Mouse (Mus musculus): ENCODE results near the gene Zfand4. TPM values are rescaled to one million over a fixed set of nuclear protein-coding genes. Genes with fewer than 3 reads are reported as not detected.
"Not testable (repeated sequence)": the region's sequence is repeated elsewhere in the genome, so short reads cannot be mapped to it uniquely, and the experiment has no call there.

The Zfand4 gene
- polyA plus RNA-seq, 1 experiment = 6.5 TPM

DNA sequence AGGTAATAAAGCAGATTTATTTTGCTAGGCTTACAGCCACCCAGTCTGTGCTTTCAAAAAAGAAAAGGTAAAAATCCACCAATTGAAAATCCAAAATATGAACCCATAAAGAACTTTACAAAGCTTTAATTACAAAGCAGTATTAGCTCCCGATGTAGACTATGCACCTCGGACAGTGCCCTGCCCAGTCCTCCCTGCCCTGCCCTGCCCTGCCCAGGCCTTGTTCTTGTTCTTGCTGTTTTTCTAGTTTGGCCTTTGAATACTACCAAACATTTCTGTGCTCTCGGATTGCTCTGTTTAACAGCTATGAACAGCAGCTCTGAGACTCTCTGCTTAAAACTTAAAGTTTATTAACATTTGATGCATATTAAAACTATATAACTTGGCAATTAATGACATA lies 62.6 kb downstream of the Zfand4 start:
- TF ChIP-seq POLR2A (IDR thresholded peaks at IDR 0.05; ENCODE audit: borderline replicate concordance, extremely low read depth, insufficient read depth, insufficient read length, poor library complexity, severe bottlenecking) (no peak), CTCF (IDR thresholded peaks at IDR 0.05; ENCODE audit: borderline replicate concordance, extremely low read depth, insufficient read depth, insufficient read length) (no peak)
- no peak for DNase-seq (ENCODE audit: low read depth)

DNA sequence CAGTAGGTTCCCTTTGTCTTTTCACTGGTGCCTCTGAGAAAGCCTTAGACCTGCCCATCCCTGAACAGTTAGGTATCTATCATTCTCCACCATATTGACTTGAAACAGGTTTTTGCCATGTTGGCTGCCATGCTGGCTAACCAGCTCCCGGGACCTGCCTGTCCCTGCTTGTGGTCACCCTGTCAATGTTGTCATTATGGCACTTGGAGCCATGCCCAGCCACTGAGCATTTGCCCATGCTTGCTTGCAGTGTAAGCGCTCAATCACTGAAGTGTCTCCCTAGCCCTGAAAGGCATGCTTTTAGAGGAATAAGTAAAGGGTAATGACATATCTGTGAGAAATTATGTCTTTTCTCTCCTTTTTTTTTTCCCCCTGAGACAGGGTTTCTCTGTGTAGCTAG lies 67.4 kb downstream of the Zfand4 start:
- TF ChIP-seq CTCF (IDR thresholded peaks at IDR 0.05; ENCODE audit: borderline replicate concordance, extremely low read depth, insufficient read depth, insufficient read length) (no peak), POLR2A (IDR thresholded peaks at IDR 0.05; ENCODE audit: borderline replicate concordance, extremely low read depth, insufficient read depth, insufficient read length, poor library complexity, severe bottlenecking) (no peak)
- peak; percentile 17 for DNase-seq (ENCODE audit: low read depth)

DNA sequence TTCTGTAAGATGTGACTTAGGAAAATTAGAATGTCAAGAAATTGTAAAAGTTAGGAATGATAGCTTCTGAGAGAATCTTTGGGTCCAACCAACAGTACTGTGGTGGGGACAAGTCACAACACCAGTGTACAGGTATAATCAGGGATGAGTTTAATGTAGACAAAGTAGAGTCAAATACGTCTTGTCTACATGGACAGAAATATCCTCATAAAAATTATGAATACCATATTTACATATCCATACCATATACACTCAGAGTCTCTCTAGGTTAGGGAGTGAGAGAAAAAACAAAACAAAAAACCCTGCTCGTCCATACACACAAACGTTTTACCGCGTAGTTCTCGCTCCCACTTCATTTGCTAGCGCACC lies 73.4 kb downstream of the Zfand4 start:
- DNase-seq (ENCODE audit: low read depth) = no peak
- TF ChIP-seq CTCF (IDR thresholded peaks at IDR 0.05; ENCODE audit: borderline replicate concordance, extremely low read depth, insufficient read depth, insufficient read length) (no peak), POLR2A (IDR thresholded peaks at IDR 0.05; ENCODE audit: borderline replicate concordance, extremely low read depth, insufficient read depth, insufficient read length, poor library complexity, severe bottlenecking) (no peak)

DNA sequence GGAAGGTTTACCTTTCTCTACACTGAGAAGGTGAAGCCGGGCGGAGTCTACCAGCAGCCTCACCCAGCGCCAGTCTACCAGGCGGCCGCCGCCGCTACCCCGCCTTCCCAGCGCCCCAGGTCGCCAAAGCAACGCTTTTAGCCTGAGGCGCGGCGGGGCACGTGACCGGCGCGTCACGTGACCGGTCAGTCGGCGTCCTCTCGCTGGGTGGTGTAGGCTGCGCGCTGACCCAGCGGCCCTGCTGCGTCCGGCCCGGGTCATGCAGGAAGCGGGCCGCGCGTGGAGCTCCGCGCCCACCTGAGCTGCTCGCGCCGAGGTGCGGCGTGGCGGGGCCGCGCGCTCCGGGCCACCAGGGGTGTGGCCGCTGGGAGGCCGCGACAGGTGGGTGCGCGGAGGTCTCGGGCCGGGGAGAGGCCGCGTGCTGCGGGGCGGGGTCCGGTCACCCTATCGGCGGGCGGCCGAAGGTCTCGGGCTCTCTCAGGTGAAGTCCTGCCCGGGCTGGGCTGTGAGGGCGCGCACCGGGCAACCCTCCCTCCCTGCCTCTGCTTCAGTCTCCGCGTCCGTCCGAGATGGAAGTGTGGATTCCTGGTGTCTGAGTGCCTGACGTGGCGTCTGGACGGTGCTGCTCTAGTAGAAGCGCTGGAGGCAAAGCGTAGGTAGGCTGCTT lies 73.9 kb downstream of the Zfand4 start, which contains the start of gene March8:
March8 (plus strand) TSS at position 190 of the 667 bp plus-strand sequence.
- no peak for TF ChIP-seq CTCF (IDR thresholded peaks at IDR 0.05; ENCODE audit: borderline replicate concordance, extremely low read depth, insufficient read depth, insufficient read length)
- no peak for TF ChIP-seq POLR2A (IDR thresholded peaks at IDR 0.05; ENCODE audit: borderline replicate concordance, extremely low read depth, insufficient read depth, insufficient read length, poor library complexity, severe bottlenecking)
- peak; percentile 95 for DNase-seq (ENCODE audit: low read depth)

DNA sequence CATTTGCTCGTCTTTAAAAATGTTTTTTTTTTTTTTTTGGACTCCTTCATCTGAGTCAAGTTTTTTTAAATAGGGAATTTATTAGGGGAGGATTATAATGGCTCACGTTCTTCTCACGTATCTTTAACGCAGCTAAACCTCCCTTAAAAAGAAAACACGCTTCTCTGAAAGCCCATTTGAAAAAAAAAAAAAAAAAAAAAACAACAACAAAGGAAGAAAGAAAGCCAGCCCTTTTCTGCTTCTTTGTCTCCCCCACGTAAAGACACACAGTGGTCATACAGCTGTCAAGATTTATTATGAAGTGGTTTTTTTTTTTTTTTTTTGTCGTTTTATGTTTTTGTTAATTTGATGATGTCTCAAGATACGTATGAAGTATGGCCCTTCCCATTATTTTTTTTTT lies 74.5 kb downstream of the Zfand4 start:
- TF ChIP-seq CTCF (IDR thresholded peaks at IDR 0.05; ENCODE audit: borderline replicate concordance, extremely low read depth, insufficient read depth, insufficient read length) = no peak
- TF ChIP-seq POLR2A (IDR thresholded peaks at IDR 0.05; ENCODE audit: borderline replicate concordance, extremely low read depth, insufficient read depth, insufficient read length, poor library complexity, severe bottlenecking) = no peak
- no peak for DNase-seq (ENCODE audit: low read depth)

DNA sequence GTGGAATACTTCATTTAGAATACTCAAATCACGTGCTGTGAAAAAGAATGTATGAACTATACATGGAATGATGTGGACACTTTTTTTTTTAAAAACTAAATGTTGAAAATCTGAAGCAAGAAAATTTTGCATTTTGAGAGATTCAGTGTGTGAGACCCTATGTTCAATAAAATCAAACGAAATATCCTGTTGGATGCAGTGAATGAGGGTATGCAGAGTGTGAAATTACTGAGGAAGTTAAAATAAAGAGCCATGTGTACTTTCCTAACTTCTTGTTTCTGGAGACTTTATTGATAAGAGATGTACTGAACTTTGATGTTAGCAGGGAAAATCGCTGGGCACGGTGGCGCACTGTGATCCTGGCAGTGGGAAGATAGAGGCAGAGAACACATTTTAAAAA lies 75.1 kb downstream of the Zfand4 start:
- no peak for DNase-seq (ENCODE audit: low read depth)
- TF ChIP-seq CTCF (IDR thresholded peaks at IDR 0.05; ENCODE audit: borderline replicate concordance, extremely low read depth, insufficient read depth, insufficient read length) (no peak), POLR2A (IDR thresholded peaks at IDR 0.05; ENCODE audit: borderline replicate concordance, extremely low read depth, insufficient read depth, insufficient read length, poor library complexity, severe bottlenecking) (no peak)

DNA sequence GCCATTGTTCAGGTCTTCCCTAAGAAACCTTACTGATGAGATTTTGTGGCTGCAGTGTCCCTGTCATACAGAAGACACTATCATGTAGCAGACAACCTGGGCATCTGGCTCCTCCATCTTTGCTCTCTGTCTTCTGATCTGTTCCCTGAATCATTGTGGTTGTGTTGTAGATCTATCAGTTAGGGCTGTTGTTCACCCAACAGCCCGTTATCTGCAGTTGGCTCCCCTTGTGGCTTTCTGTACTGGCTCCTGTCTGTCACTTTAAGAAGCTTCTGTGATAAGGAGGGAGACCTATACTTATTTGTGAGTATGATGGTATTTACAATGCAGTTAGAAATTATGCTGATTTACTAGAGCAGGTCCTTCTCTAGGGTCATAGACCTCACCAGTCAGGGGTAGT lies 76.5 kb downstream of the Zfand4 start:
- no peak for DNase-seq (ENCODE audit: low read depth)
- TF ChIP-seq POLR2A (IDR thresholded peaks at IDR 0.05; ENCODE audit: borderline replicate concordance, extremely low read depth, insufficient read depth, insufficient read length, poor library complexity, severe bottlenecking) = no peak
- no peak for TF ChIP-seq CTCF (IDR thresholded peaks at IDR 0.05; ENCODE audit: borderline replicate concordance, extremely low read depth, insufficient read depth, insufficient read length)

DNA sequence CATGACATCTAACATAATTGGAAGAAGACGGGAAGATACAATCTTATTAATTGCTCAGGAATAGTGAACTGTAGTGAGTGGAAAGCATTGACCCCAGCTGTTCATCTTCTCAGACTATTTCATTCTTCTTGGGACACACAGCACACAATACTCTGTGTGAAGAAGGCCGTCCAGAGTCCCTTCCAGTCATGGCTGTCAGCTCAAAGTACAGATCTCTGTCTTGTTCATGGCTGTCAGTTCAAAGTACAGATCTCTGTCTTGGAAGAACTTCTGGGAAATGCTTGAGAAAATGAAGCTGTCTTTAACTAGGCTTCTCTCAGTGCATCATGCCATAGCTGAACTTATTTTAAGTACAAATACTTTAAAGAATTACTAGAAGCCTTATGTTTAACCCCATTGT lies 83.9 kb downstream of the Zfand4 start:
- TF ChIP-seq POLR2A (IDR thresholded peaks at IDR 0.05; ENCODE audit: borderline replicate concordance, extremely low read depth, insufficient read depth, insufficient read length, poor library complexity, severe bottlenecking) (no peak), CTCF (IDR thresholded peaks at IDR 0.05; ENCODE audit: borderline replicate concordance, extremely low read depth, insufficient read depth, insufficient read length) (no peak)

DNA sequence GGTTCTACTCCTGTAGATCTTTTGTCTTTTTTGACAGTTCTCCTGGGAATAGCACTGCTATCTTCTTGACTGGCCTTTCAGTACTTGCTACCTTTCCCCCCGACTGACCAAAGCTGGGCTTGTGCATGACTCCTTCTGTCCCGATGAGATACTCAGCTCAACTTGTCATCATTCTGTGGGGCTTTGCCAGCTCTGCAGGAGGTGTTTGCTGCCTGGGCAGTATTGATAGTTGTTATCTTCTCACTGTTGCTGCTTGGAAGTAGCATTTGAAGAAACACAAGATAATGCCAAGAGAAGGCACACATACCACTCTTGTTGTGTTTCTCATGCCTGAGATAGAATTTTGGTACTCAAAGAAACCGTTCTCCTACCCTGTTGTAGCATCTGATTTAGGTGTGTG lies 86.0 kb downstream of the Zfand4 start:
- TF ChIP-seq CTCF (IDR thresholded peaks at IDR 0.05; ENCODE audit: borderline replicate concordance, extremely low read depth, insufficient read depth, insufficient read length) (no peak), POLR2A (IDR thresholded peaks at IDR 0.05; ENCODE audit: borderline replicate concordance, extremely low read depth, insufficient read depth, insufficient read length, poor library complexity, severe bottlenecking) (no peak)
- DNase-seq (ENCODE audit: low read depth) = no peak

More for the DNA sequence above, 83.9 kb downstream of the Zfand4 start:
- DNase-seq (ENCODE audit: low read depth) = no peak

DNA sequence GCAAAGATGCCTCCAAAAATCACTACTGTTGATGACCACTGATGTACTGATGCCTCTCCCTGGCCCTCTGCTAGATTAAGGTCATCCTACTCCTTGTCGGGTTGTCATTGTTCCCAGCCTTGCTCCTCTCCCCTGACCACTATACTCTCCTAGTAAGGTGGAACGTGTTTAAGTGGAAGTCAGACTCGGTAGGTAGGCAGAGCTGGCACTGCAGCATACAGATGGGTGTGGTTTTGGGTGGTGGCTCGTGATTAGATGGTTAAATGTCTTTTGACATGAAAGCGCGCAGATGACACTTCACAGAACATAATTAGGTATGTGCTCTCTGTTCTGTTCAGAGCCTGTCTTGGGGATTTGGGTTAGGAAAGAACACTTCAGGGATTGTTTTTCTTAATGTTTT lies 86.6 kb downstream of the Zfand4 start:
- no peak for TF ChIP-seq POLR2A (IDR thresholded peaks at IDR 0.05; ENCODE audit: borderline replicate concordance, extremely low read depth, insufficient read depth, insufficient read length, poor library complexity, severe bottlenecking)
- TF ChIP-seq CTCF (IDR thresholded peaks at IDR 0.05; ENCODE audit: borderline replicate concordance, extremely low read depth, insufficient read depth, insufficient read length) = no peak
- DNase-seq (ENCODE audit: low read depth) = no peak

DNA sequence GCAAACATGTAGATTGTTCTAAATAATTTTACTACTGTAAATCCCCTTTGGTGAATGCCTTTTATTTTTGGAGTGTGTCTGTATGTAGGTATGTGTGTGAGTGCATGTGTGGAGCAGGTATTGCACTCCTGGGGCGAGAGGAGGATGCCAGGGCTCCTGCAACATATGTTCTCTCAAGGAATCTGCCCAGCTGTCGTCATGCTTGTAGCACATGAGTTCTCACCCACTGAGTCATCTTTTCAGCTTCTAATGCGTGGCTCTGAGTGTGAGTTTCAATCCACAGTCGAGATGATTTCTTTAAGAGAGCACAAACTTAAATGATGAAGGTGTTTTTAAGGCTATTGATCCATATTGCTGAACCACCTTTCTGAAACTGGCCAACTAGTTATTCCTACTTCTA lies 87.5 kb downstream of the Zfand4 start:
- TF ChIP-seq CTCF (IDR thresholded peaks at IDR 0.05; ENCODE audit: borderline replicate concordance, extremely low read depth, insufficient read depth, insufficient read length) = no peak
- TF ChIP-seq POLR2A (IDR thresholded peaks at IDR 0.05; ENCODE audit: borderline replicate concordance, extremely low read depth, insufficient read depth, insufficient read length, poor library complexity, severe bottlenecking) = no peak
- DNase-seq (ENCODE audit: low read depth) = no peak

DNA sequence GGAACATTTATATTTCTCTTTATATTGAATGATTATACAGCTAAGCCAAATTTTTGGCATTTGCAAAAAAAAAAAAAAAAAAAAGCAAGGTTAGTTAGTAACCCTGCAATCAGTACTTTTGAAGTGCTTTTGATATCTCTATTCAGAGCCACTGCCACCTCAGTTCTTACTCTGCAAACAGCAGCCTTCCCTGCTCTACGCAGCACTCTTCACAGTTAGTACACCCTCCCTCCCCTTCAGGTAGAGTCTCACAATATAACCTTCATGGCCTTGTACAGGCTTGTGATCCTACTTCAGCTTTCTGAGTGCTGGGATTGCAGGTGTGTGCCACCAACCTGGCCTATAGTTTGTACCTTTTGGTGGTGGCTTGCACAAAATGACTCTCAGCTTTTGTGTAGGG lies 89.4 kb downstream of the Zfand4 start:
- TF ChIP-seq POLR2A (IDR thresholded peaks at IDR 0.05; ENCODE audit: borderline replicate concordance, extremely low read depth, insufficient read depth, insufficient read length, poor library complexity, severe bottlenecking) (no peak), CTCF (IDR thresholded peaks at IDR 0.05; ENCODE audit: borderline replicate concordance, extremely low read depth, insufficient read depth, insufficient read length) (no peak)

DNA sequence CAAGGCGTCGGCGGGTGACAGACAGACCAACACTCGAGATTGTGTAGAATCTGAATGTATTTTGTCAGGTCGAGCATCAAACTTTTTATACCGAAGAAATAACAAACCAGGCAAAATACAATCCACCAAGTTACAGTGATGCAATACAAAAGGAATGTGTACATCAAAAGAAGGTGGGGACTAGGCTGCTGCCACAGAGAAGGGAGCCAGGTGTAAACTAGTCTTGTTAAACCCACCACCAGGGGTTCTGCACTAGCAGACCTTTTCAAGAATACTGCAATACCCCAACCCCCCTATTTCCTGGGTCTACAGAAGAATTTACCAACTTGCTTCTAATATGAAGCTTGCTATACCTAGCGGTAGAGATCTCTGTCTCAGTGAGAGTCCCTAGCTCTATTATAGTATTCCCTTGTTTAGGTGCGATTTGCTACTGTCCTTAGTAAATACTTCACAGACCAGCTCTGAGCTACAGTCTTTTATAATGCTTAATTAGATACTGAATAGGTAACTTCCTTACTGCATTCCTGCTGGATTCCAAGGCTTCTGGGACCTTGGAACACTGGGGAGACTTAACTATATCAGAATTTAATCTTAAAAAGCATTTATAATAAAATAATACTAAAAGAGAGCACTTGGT lies 92.4 kb downstream of the Zfand4 start:
- not testable (repeated sequence) for DNase-seq (ENCODE audit: low read depth)

More for the DNA sequence above, 89.4 kb downstream of the Zfand4 start:
- DNase-seq (ENCODE audit: low read depth) = no peak

Data from brain, embryonic 14.5 days (tissue).